Mouse (Mus musculus) 3134 (cell line): ENCODE data around the gene Amer1.

Experiments
- DNase-seq: peaks from one replicate; pipeline ENCODE4 v3.0.0-alpha.2; 2011; ENCODE audit warnings: low spot score; ENCODE audit not compliant: insufficient read length; ENCODE audit errors: extremely low read depth

Gene Amer1

DNA sequence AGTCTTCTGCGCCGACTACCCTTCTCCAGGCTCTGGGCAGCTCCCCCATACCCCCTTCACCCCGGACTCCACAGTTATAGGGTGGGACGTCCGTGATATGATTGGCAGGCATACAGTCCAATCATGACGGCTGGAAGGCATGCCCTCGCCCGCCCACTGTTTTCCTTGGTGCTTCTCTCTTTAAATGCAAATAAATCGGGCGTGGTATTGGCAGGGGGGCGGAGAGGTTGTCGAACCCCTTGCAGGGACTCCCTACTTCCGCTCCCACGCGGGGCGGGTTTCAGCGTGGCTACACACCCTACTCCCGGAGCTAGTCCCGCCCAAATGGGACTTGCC, at the start of gene Amer1:
Gene Amer1, minus strand, starts transcription at position 97 of the 336 bp plus-strand sequence.
- peak; percentile 90 for DNase-seq

- DNase-seq: no peak
These were observed 12.5 kb upstream of the Amer1 start for GRCm38 (mm10) chrX:95457166-95457565.

GRCm38 (mm10) chrX:95445866-95446265, 1.2 kb upstream of the Amer1 start:
- no peak for DNase-seq

- no peak for DNase-seq
These were observed 469 bp upstream of the Amer1 start for GRCm38 (mm10) chrX:95445141-95445540.

- DNase-seq: peak; percentile 88
These were observed 535 bp downstream of the Amer1 start for GRCm38 (mm10) chrX:95443898-95444775.

DNA sequence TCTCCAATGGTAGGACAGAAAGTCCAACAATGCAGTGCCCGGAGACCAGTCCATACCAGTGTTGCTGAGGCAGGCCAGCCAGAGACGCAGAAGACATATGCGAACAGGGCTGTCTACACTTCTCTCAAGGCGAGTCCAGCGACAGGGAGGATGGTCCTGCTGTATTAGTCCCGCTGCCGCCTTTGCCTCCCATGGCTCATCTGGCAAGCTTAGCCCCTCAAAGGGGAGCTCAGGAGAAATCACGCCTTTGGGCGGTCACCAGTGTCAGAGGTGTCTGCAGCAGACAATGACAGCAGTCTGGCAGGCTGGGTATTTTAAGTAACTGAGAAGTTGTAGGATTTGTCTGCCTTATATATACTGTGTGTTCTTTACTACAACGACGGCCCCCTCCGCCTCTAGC, 1.3 kb downstream of the Amer1 start:
- DNase-seq: no peak

- DNase-seq: peak; percentile 24
These were observed 2.4 kb downstream of the Amer1 start for GRCm38 (mm10) chrX:95442261-95442660.

GRCm38 (mm10) chrX:95441290-95441689, 3.4 kb downstream of the Amer1 start:
- DNase-seq: no peak

GRCm38 (mm10) chrX:95438491-95438890, 6.2 kb downstream of the Amer1 start:
- no peak for DNase-seq

- DNase-seq: no peak
These were observed 7.4 kb downstream of the Amer1 start for GRCm38 (mm10) chrX:95437236-95437635.

GRCm38 (mm10) chrX:95373101-95373500, 71.6 kb downstream of the Amer1 start:
- DNase-seq: no peak
